Mouse (Mus musculus): ENCODE results near the gene Sertm1.

Gene Sertm1

DNA sequence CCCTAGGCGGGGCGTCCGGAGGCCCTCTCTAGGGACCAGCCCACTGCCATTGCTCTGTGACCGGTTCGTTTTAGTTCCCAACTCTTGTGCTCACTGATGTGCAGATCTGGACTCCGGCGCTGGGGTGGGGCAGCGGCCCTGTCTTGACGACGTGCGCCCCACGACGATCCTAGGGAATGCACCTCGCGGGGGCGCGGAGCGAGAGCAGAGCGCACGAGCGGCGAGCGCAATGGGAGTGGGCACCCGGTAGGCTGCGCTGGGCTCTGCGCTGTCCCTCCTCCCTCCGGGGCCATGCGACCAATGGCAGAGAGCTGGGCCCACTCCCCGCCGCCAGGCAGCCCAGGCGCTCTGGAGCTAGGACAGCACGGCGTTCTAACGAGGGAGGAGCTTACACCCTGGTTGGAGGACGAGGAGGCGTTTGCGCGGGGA lies at the start of gene Sertm1:
Gene Sertm1 (minus strand): TSS at position 245 of the 429 bp plus-strand sequence.
- DNase-seq (ENCODE audit: low spot score): no peak

DNA sequence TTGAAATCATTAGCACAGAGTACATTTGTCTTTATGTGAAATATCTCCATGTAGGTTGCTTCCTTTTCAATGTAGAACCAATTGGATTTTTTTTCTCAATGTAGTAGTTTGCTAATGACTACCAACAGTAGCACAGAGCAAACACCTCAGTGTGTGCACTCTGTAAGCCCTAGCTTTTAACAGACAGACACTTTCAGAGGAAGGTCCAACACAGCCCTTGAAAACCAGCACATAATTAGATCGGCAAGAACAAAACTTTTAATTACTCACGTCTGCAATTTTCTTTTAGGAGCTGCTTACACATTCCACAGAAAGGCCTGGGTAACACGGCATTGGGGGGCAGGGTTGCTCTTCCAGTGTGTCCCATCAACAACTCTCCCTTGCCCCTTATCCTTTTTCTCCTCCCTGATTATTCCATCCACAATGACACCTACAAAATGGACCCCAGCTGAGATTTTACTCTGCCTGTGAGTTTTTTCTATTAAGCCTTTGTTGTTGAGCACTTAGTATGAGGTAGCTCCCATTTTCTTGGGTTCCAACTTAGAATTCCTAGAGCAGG lies 49.3 kb upstream of the Sertm1 start:
- no peak for DNase-seq (ENCODE audit: low spot score)

DNA sequence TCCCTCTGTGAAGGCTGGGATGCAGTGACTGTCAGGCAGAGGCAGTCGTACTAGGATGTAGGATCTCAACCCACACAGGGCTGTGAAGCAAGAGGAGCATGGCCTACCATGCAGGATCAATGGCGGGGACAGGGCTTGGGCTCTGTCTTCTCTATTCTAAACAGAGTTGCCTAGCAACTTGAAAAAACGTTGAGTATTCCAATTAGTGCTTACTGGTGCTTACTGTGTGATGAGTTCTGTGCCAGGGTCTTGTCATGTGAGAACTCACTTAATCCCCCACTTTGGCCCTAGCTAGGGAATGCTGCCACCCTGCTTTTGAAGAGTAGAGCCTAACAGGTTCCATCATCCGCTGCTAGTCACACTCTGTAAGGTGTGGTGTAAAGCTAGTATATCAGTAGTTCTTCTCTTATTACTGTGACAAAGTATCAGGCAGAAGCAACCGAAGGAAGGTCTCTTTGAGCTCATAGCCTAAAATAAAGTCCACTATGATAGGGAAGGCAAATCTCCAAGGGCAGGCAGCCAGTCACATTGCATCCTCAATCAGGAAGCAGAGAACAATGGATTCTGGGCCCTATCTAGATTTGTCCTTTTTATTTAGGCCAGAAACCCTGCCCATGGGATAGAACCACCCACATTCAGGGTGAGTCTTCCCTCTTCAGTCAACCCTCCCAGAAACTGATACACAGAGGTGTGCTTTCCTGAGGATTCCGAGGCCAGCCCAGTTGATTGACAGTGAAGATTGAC lies 27.6 kb upstream of the Sertm1 start:
- no peak for DNase-seq (ENCODE audit: low spot score)

DNA sequence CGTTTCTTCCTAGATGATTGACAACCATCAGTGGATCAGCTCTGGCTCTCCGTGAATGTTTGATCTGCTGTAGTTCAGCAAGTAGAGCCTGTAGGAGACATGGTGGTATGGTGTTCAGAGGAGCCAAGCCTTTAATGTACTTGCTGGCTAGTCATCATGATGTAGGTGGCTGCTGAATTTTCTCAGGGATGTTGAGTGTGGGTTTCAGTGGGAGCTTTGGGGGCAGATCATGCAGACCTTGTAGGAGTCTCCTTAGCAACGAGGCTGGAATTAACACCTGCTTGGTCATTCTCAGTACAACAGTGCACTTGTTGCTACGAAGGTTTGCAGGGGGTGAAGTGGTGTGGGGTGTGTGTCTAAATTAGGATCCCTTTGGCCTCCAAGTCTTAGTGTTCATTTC lies 18.8 kb upstream of the Sertm1 start:
- no peak for DNase-seq (ENCODE audit: low spot score)

DNA sequence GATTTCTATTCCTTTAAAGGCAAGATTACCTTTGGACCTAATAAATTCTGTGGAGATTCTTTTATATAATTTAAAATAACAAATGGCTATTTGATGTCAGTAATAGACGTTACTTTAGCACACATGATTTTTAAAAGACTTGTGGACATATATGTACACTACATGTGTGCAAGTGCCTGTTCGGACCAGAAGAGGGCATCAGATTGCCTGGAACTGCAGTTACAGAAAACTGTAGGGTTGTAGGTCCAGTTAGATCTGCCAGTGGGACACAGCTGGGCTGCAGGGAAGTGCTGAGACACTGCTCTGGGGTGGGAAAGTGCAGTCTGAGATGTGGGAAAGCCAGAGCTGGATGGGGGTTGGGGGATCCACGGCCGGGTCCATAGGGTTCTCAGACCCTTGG lies 16.9 kb upstream of the Sertm1 start:
- DNase-seq (ENCODE audit: low spot score): no peak

DNA sequence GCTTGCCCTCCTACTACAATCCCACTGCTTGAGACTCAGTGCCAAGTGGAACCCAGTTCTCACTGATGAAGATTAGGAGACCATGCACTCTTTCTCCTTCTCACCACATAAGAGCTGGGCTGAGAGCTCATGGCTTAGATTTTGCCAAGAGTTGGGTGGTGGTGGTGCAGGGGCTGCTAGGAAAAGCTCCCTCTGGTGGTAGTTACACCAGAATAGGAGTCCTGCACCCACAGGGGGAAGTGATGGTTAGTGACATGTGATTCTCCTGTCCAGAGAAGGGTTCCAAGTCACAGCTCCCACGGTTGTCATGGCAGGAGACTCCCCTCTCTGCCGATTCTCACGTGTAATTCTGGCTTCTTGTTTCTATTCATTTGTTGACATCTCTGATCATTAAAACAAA lies 4.7 kb upstream of the Sertm1 start:
- no peak for DNase-seq (ENCODE audit: low spot score)

DNA sequence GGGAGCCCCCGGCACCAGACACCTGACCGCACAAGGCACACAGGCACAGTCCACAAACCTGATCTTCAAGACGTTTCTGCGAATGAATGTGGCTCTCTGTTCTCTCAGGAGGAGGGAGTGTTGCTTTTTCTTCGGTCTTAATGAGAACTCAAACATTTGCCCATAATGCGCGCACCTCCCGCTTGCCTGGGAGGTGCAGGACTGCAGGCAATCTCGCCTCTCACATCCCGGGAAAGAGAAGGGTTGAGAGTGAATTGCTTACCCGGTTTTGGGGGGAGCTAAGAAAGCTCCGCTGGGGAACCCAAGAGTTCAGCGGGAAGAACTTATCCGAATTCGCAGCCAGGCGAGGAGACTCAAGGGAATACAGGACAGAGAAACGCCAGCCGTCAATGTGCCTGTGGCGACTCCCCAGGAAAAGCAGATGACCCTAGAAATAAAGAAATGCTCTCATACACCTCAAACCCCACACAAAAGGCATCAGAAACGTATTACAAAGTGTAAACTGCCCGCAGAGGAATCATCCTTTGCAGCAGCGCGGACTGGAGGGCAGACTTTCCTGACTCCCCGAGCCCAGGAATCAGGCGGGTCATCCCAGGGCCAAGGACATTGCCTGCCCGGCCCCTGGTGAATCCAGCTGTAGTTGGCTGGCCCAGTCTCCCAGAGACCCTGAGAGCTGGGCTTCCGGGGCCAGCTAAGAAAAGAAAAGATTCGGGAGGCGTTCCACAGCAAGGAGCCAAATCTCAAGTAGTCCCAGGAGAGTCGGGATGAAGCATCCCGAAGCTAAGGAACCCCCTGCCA lies 643 bp downstream of the Sertm1 start:
- no peak for DNase-seq (ENCODE audit: low spot score)

DNA sequence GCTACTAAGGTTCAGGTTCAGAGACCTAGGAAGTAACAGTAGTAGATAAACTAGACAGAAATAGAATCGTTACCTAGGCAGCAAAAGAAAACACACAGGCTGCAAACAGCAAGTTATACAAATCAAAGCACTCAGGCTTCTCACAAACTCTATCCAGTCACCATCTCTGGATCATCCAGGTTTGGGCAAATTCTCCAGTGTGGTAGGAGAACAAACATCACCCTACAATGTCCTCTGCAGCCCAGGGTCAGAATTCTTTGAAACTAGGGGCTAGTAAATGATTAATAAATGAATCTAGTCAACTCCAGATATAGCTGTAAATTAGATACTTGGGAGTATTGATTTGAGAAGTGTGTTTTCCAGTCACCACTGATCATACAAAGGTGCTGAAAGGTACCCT lies 6.8 kb downstream of the Sertm1 start:
- no peak for DNase-seq (ENCODE audit: low spot score)

DNA sequence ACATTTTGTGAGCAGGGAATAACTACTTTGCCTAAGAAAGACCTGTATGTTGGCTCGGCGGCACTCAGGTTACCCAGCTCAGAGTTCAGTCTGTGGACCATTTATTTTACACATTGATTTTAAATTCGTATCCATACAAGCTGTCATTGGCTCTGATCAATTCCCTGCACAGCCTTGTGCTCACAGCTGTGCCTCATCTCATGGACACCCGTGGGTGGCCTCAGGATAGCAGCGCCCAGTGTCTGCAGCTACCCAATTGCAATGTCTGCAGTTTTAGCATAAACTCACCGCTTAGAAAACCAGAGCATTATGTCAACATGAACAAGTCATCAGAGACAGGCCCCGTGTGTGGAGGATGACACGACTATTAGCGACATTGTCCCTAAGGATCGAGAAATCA lies 17.7 kb downstream of the Sertm1 start:
- DNase-seq (ENCODE audit: low spot score): no peak

DNA sequence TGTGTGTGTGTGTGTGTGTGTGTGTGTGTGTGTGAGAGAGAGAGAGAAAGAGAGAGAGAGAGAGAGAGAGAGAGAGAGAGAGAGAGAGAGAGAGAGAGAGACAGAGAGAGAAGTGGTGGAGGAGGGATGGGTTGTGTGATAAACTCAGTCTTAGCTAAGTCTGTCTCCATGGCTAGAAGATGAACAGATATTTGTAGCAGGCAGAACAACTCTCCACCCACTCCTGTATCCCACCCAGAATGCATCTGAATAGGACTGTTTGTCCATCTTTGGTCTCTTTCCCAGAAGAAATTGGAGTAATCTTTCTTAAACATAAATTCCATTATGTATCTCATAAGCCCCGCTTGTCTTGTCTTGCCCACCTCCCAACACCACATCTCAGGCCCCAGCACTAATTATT lies 20.8 kb downstream of the Sertm1 start:
- no peak for DNase-seq (ENCODE audit: low spot score)

DNA sequence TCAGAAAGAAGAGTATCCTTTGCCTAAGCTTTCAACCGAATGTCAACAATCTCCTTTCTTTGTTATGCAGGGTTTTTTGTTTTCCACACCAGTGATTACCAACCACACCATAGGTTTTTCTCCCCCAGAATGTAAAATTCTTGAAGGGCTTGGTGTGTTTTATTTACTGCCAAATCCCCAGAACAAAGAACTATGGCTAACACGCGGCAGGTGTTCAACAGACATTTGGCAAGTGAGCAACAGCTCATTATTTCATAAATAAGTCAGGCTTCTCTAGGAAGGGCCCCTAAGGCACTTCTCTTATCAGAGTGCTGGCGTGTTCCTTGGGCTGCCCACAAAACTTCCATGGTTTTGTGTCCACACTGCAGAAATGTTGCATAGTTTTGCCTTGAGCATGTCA lies 23.5 kb downstream of the Sertm1 start:
- DNase-seq (ENCODE audit: low spot score): no peak

DNA sequence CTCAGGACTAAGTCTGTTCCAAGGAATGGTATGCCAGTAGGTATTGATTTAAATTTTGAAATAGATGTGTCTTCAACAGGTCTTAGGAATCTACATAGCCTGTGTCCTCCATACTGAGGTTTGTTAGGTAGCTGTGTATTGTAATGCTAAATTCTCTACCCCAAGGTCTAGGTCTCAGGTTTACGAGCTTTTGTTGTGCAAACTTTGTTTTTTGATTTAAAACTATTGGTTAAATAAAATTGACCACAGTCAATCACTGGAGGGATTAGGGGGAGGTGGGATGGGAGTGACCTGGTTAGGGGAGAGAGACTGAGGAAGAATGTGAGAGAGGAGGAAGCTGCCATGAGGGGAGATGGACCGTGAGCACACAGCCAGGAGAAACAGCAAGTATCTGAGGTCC lies 29.2 kb downstream of the Sertm1 start:
- no peak for DNase-seq (ENCODE audit: low spot score)
